Mouse (Mus musculus) effector memory CD4-positive, alpha-beta T cell, adult 5 months (primary cell): ENCODE results near the gene Sbno1. TPM values are rescaled to one million over a fixed set of nuclear protein-coding genes. Genes with fewer than 3 reads are reported as not detected.

ENCODE experiments used
- polyA plus RNA-seq: library from polyadenylated mRNA; unstranded; fragments of 100-300 nt; shearing (Covaris generic); gene quantifications from one replicate; pipeline ENCODE4 v1.2.1, GENCODE M21; 2017

Sbno1 gene
- polyA plus RNA-seq, result 102 TPM

GRCm38 (mm10) chr5:124425412-124426259 is at the start of gene Sbno1:
Gene Sbno1 (minus strand): TSS chr5:124426001.

GRCm38 (mm10) chr5:124439447-124440093 is 13.8 kb upstream of the Sbno1 start, which contains the start of gene Kmt5a:
Gene Kmt5a (plus strand): TSS chr5:124439930.

GRCm38 (mm10) chr5:124362982-124363381 is 62.8 kb downstream of the Sbno1 start, which contains the start of gene Cdk2ap1:
Gene Cdk2ap1 (minus strand): TSS chr5:124363082.

GRCm38 (mm10) chr5:124327510-124328364 is 98.1 kb downstream of the Sbno1 start, which contains the start of the genes Mphosph9 and 2810006K23Rik:
Gene Mphosph9 (minus strand): TSS chr5:124327972.
Gene 2810006K23Rik (plus strand): TSS chr5:124328089.

Other genes starting within 250 kb of the Sbno1 start
- 11.3 TPM for gene Pitpnm2, start 176.2 kb downstream of the Sbno1 start, polyA plus RNA-seq
- 22.7 TPM for gene Mphosph9, start 98.0 kb downstream of the Sbno1 start, polyA plus RNA-seq
- 2.5 TPM for gene 2810006K23Rik, start 97.9 kb downstream of the Sbno1 start, polyA plus RNA-seq
- gene Cdk2ap1, start 62.9 kb downstream of the Sbno1 start, polyA plus RNA-seq, result 119 TPM
- 68.9 TPM for gene Kmt5a, start 13.9 kb upstream of the Sbno1 start, polyA plus RNA-seq
- 82.7 TPM for gene Rilpl2, start 52.4 kb upstream of the Sbno1 start, polyA plus RNA-seq
- 7.1 TPM for gene Snrnp35, start 57.1 kb upstream of the Sbno1 start, polyA plus RNA-seq
- 2.1 TPM for gene Rilpl1, start 105.4 kb upstream of the Sbno1 start, polyA plus RNA-seq
- 521 TPM for gene Tmed2, start 114.7 kb upstream of the Sbno1 start, polyA plus RNA-seq
- 15.8 TPM for gene Ddx55, start 126.9 kb upstream of the Sbno1 start, polyA plus RNA-seq
- gene Eif2b1, start 153.1 kb upstream of the Sbno1 start, polyA plus RNA-seq, result 21.1 TPM
- 17.5 TPM for gene Gtf2h3, start 153.1 kb upstream of the Sbno1 start, polyA plus RNA-seq
- gene Atp6v0a2, start 202.6 kb upstream of the Sbno1 start, polyA plus RNA-seq, result 86.0 TPM